Mouse (Mus musculus) right cerebral cortex, postnatal 36 days (tissue): ENCODE measurements at regions not wholly inside any gene's neighbourhood (a gene's known extent, or its start where the extent isn't known, plus 50 kb on each side); places are given as distances from the start of the nearest gene placed in this dataset.

Source experiments
- DNase-seq, 2 experiments: peaks; one replicate each; pipeline ENCODE4 v3.0.0; 2022; ENCODE audit warnings: low spot score in 2 of 2, mixed read lengths in 1 of 2

DNA sequence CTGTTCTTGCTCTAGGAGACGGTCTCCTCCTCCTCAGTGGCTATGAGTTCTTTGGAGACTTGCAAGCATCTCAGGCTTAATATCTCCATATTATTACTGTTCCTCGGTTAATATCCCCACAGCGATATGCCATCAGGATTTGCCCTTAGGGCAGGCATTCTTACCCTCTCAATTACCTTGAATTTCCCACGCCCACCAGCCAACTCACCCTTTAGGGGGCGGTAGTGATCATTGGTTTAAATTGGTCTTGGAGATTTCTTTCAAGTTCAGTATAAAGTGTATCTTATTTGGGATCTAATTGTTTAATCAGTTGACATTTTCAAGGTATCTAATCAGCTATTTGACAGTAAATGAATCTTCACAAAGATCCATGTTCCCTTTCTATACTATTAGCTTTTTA is 162.5 kb downstream of the Emp1 start:
- DNase-seq: no peak

DNA sequence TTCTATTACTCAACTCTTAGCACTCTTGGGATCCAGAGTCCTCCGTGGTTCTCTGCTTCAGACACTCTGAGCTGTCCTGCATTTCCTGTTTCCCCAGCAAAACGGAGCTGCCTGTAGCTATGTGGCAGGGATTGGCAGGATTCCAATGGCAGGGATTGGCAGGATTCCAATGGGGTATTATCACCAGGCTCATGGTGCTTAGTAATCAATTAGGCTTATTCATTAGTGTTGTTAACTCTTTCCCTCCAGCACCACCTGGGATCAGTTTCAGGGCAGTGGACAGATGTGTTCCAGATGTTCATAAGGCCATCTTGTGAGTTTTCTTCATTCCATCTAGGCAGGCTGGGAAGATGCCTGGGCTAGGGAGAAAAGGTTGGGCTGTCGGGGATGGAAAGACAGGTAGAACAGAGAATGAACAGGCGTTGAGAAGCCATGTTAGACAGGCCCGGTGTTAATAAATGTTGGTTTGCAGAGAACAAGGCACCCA is 163.5 kb downstream of the Emp1 start:
- DNase-seq: no peak

DNA sequence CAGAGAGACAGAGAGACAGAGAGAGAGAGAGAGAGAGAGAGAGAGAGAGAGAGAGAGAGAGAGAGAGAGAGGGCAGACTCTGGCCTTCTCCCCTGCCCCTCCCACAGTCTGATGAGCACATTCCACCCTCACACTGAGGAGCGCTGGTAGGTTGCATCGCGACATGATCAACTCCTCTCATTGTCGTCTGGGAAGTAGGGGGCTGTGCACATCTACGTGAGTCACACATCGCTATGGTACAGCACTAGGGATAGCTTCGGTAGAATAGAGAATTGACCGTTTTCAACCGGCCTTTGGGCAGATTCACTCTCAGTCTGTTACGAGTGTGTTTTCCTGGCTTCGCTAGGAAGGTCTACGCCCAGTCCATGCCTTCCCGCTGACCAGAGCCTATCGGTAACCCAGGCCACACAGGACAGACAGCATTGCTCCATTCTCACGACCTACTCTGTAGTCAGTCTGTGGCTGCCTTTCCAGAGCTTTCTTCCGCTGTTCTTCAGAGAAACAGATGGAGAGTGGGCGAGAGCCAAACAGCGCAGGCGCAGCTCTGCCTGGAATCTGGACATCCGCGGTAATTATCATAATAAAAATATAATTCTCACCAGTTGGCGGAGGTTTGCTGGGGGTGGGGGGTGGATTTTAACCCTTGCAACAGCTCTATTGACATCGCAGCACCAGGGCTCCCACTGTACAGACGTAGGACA is 164.3 kb downstream of the Emp1 start:
- peak; percentile 70 to 73 for DNase-seq

DNA sequence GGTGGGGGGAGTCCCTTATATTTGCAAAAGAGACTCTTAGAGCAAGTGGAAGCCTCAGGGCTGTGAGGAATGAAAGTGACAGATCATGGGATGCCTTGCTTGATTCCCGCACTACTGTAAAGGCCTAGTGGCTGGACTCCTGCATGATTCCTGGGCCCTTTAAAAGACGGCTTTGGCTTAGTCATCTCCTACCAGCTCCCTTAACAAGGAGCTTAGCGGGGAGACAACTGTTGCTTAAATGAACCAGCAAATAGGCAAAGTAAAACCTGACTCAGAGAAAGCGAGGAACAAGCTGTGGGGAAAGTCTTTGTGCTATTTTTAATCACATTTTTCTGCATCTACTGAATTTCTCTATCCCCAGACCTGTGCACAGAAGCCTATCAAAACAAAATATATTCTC is 165.5 kb downstream of the Emp1 start:
- DNase-seq: peak in 1 of 2 experiments; percentile 28

DNA sequence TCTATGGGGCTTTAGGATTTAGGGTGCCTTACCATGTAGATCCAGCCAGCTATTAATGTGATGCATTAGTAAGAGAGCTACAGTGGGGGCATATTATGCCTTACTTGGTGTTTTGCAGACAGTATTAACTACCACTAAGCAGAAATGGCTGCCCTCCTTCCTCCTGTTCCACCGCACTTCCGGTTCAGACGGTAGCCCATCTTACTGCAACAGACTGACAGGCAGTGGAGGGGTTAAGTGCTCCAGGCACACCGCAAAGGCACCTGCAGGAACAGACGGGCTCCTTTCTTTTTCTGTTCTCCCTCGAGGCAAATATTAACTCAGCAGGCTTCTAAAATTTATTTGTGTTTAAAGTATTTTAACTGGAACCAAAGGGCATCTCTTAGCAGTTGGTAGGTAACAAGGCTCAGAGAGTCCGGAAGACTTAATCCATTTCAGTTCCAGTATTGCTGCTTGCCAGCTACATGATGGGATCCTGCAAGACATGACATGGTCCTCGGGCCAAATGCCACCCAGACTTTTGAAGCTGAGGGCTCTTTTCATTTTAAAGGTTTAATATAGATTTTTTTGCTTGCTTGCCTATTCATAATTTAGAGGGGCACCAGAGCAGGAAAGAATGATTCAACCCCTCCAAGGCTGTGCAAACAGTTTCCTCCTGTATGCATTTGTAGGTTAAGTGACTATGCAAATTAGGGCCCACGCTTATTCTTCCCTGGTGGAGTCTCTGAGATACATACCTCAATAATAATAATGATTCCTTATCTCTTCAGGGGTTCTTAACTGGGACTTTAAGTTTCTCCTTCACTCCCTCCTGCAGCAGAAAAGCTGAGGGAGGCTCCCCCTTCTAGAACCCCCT is 177.7 kb downstream of the Emp1 start:
- no peak for DNase-seq

GRCm38 (mm10) chr6:135541566-135541965 is 179.2 kb downstream of the Emp1 start:
- no peak for DNase-seq

DNA sequence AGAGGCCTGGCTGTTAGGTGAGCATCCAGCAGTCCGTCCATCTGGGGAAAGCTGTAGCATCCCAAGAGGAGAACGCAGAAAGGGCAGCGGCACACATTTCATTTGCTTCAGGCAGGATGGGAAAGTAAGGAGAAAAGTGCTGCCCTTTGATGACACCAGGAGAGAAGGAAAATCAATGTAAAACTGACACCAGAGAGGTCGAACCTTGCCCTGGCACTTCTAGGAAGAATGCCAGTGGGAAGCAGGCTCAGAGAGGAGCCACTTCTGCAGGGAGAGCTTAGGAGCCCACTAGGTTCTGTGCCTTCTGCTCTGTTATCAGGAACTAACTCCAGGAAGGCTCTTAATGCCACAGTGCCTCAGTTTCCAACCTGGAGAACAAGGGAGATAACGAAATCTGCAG is 180.0 kb downstream of the Emp1 start:
- DNase-seq: no peak

- no peak for DNase-seq
Observed at GRCm38 (mm10) chr6:135543390-135543789, 181.0 kb downstream of the Emp1 start.

- DNase-seq: no peak
Observed at GRCm38 (mm10) chr6:135543863-135544262, 181.5 kb downstream of the Emp1 start.

GRCm38 (mm10) chr6:135550368-135550950 is 188.1 kb downstream of the Emp1 start:
- no peak for DNase-seq

DNA sequence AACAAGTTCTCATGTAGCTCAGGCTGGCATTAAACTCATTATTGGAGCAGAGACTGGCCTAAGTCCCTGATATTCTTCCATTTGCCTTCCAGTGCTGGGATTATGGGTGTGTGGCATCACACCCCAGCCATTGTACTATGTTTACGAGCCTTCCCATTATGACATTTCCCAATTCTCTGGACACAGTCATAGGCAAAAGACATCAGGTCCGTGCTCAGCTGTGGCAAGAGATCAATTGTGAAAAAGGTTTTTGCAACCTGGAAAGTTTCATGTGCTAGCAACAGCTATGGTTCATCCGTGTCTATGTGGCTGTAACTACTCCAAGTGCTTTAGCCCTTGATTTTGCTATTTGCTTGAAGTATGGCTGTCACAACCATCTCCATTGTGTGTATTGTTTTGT is 190.1 kb downstream of the Emp1 start:
- DNase-seq: no peak

DNA sequence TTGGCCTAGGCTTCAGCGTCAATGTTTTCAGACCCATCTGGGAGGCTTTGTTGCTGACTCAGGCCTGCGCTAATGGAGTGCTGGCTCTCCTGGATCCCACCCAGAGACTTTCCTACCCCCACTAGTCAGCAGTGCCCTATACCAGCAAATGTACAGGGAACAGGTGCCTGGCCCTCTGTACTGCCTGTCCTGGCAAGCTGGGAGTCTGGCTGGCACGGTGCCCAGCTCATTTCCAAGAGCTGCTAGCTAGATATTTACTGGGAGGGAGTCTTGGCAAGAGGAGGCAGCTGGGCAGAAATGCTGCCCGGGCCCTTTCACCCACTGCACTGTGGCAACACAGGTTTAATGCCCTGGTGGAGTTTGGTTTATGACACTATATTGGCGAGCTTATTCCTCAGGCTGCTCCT is 197.2 kb downstream of the Emp1 start:
- peak; percentile 69 to 80 for DNase-seq

- DNase-seq: no peak
Observed at GRCm38 (mm10) chr6:135562267-135562666, 199.9 kb downstream of the Emp1 start.

- DNase-seq: no peak
Observed at GRCm38 (mm10) chr6:135563766-135564165, 201.4 kb downstream of the Emp1 start.

- DNase-seq: no peak
Observed at GRCm38 (mm10) chr6:135569086-135569485, 206.7 kb downstream of the Emp1 start.

GRCm38 (mm10) chr6:135575294-135575693 is 212.9 kb downstream of the Emp1 start:
- DNase-seq: no peak

DNA sequence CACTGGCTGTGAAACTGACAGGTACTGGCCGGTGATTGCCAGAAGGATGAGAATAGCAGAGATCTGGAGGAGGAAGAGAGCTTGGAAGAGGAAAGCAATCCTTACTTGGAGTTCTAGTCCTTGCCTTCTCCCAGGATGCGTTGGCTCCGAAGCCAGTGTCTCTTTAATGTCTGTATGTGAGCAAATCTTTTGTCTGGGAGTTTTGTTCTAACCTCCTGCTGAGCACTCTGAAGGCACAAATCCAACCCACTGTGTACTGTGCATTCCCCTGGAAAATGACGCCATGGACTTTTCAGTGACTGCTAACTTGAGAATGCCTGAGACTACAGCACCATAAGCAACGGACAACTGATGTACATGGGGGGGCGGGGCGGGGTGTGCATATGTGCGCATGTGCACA is 216.4 kb downstream of the Emp1 start:
- no peak for DNase-seq

- peak in 1 of 2 experiments; percentile 35 for DNase-seq
Observed at GRCm38 (mm10) chr6:135582567-135582966, 220.2 kb downstream of the Emp1 start.

- DNase-seq: no peak
Observed at GRCm38 (mm10) chr6:135584782-135585181, 222.4 kb downstream of the Emp1 start.

GRCm38 (mm10) chr6:135590084-135590483 is 227.7 kb downstream of the Emp1 start:
- DNase-seq: no peak

DNA sequence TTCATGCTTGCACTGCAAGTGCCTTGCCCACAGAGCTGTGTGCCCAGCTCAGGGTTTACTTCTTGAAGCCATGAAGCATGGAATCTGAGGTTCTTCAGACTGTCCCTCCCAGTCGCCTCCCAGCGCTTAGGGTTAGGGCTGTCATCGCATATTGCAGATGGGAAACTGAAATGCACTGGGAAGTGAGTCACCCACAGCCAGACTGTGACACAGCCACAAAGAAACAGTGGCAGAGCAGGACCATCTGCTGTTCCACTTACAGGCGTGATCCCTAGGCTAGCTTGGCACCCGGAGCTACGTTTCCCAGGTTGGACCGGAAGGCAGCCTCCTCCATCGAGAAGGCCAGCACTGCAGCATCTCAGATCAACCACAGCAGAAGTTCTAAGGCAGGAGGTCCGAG is 228.7 kb downstream of the Emp1 start:
- peak in 1 of 2 experiments; percentile 12 for DNase-seq

DNA sequence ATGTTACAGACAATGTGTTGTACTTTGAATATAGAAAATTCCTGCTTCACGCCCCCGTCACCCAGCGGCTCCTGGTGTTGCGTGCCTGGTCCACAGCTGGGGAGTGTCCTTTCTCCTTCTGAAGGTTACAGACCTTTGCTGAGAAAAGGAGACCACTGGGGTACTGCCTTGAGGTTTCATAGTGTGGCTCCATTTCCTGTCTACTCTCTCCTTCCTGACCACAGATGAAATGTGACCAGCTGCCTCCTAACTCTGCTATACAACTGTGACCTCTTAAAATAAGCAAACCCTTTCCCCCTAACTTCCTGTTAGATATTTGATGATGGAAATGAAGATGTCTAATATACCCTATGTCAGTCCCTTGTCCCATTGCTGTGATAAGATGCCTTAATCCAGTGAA is 234.0 kb downstream of the Emp1 start:
- DNase-seq: no peak
